Mouse (Mus musculus) common myeloid progenitor, adult 5-6 weeks (primary cell): ENCODE data around the gene Kcna7. TPM values are rescaled to one million over a fixed set of nuclear protein-coding genes. Genes with fewer than 3 reads are reported as not detected.
A peak's percentile ranks its signal among the peaks of the same experiment; 100 is the strongest.
"Not testable (repeated sequence)": the region's sequence is repeated elsewhere in the genome, so short reads cannot be mapped to it uniquely, and the experiment has no call there.

ENCODE experiments used
- ATAC-seq: replicated peaks from 2 replicates; pipeline ENCODE4 v1.8.0; 2016; ENCODE audit warnings: low read depth, mild to moderate bottlenecking, moderate TSS enrichment, inconsistent platforms; ENCODE audit not compliant: poor library complexity, severe bottlenecking
- total RNA-seq: library from RNA; stranded (forward); fragments of 200-1000, 187-1606 nt; gene quantifications from 2 replicates; pipeline ENCODE4 v1.2.3, GENCODE M21; 2017

Gene Kcna7
- total RNA-seq: not detected in 2 replicates

DNA sequence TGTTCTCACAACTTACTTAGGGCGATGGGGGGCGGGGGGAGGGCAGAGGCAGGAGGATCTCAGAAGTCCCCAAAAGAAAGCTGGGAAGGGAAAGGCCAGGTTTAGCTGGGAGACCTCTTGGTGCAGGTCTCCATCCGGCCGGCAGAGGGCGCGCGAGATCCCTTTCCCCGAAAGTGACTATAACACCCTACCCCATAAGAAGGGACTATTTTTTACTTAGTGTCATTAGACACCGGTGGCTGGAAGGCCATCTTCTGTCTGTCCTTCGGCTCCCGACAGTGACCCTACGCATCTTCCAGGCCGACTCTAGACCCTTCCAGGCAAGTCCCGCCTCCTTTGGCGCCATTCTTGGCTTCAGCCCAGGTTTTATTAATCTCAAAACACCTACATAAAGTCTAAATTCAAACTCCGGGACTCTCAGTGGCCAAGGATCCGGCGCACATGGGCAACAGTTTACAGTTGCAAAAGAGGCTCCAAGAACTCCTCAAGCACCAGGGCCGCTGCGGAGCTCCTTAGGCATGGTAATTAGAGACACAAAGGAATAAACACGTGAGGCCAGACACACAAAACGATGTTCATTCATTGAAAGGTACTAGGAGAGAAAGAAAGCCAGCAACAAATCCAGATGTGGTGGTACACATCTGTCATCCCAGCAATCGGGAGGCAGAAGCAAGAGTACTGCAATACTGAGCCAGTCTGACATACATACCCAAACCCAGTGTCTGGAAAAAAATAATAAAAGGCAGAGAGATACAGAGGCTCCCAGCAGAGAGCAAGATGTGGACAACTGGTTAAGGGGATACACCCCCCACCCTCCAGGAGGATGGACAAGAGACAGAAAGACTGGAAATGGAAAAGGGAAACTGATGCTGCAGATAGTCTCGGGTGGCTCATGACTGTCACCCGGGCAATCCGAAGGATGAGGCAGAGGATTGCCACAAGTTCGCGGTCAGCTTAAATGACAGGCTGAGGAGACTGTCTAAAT is at the start of gene Kcna7:
TSS of gene Kcna7 (plus strand) at position 563 of the 985 bp plus-strand sequence.
- peak; percentile 79 for ATAC-seq

DNA sequence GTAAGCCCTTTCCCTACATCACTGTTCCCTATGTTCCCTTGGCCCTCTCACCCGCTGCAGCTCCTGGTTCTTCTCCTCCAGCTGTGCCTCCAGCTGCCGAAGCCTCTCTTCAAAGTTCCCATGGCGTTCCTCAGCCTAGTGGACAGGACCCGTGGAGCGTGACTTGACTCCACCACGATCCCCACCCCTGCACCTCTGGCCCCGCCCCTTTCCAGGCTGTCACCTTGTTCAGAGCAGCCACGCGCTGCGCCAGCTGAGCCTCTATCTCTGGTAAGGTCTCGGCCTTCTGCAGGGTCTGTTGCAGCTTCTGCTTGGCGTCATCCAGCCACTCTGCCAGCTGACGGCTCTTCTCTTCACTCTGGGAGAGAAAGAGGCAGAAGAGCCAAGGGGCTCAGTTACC is 49.4 kb upstream of the Kcna7 start:
- no peak for ATAC-seq

DNA sequence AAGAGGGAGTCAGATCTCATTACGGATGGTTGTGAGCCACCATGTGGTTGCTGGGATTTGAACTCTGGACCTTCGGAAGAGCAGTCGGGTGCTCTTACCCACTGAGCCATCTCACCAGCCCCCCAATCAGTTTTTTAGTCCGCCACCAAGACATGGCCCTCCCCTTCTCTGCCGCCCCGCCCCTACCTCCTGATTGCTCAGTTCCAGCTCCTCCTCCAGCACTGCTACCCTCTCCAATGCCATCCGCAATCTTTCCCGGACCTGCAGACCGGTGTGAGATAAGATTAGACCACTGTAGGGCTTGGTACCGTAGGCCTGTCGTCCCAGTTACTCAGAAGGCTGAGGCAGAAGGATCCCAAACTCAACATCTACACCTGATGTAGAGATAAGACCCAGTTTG is 46.4 kb upstream of the Kcna7 start:
- ATAC-seq: not testable (repeated sequence)

DNA sequence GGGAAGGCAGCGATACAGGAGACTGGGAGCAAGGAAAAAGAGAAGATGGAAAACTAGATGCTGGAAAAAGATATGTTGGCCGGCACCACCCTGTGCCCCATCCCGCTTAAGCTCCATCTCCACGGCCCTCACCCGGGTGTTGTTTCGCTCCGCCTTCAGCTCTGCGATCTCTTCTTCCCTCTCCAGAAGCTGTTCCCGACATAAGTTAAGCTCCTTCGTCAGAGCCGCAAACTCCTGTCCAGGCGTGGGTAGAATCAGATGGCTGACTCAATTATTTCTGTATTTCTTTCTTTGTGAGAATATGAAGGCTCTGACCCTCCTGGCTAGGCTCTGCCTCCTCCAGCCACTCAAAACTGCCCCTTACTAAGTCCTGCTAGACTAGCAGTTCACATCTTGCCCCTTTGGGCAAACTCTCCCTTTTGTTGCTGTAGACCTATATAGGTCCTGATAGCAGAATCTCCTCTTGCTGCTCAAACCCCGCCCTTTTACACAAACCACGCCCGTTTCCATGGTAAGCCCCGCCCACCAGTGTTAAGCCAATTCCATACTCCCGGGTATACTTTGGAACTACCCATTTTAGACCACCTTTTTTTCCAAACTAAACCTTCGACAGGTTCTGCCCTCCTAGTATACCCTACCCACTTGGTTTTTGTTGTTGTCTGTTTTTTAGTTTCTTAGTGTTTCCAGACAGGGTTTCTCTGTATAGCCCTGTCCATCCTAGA is 44.9 kb upstream of the Kcna7 start:
- no peak for ATAC-seq

DNA sequence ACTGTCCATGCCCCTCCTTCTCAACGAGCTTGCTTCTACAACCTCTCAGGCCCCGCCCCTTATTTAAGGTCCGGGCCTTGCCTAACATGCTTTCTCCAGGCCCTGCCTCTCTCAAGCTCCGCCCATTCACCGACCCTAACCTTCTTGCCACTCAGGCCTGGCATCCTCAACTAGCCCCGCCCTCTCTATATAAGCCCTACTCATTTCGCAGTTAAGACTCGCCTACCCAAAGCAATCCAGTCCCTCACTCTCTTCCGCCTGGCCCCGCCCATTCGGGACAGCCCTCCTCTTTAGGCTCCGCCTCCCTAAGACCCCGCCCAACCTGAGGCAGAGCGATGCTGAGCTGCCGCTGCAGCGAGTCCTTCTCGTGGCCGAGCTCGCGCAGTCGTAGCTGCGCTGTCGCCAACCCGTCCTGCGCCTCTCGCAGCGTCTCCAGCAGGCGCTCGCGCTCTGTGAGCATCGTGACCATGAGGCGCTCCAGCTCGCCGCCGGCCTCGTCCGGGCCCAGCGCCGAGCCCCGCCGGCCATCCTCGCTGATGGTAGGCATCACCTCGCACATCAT is 44.1 kb upstream of the Kcna7 start:
- peak; percentile 81 for ATAC-seq

DNA sequence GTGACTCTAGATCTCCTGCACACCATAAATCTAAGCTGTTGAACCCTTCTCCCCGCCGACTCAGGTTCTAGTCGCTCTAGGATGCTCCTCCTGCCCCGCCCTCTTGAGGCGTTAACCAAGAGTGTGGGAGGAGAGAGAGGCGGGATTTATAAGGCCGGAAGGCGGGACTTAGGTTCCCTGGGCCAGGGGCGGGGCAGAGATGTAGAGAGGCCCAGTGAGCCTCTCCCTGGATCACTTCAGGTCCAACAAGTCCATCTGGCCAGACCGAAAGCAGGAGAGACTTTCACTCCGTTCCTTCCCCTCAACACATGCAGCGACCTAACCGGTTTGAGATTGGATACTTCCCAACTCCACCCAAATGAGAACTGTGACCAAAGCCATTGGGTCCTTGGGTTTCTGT is 42.7 kb upstream of the Kcna7 start:
- 0 out of 2 replicates have a peak, but pooled peaks have one; percentile 12 for ATAC-seq

DNA sequence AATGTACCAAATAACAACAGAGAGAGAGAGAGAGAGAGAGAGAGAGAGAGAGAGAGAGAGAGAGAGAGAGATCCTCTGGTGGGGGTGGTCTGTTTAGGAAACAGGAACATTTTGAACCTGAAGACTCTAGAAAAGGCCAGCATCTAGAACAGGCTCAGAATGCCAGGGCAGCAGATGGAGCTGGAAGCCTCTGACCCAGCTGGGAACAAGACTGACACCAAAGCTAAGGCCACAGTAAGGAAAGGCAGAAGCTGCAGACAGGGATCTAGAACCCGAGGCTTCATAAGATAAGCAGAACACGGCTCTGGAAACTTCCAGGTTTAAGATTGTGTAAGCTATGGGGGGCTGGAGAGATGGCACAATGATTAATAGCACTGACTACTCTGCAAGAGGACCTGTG is 41.5 kb upstream of the Kcna7 start:
- ATAC-seq: no peak

DNA sequence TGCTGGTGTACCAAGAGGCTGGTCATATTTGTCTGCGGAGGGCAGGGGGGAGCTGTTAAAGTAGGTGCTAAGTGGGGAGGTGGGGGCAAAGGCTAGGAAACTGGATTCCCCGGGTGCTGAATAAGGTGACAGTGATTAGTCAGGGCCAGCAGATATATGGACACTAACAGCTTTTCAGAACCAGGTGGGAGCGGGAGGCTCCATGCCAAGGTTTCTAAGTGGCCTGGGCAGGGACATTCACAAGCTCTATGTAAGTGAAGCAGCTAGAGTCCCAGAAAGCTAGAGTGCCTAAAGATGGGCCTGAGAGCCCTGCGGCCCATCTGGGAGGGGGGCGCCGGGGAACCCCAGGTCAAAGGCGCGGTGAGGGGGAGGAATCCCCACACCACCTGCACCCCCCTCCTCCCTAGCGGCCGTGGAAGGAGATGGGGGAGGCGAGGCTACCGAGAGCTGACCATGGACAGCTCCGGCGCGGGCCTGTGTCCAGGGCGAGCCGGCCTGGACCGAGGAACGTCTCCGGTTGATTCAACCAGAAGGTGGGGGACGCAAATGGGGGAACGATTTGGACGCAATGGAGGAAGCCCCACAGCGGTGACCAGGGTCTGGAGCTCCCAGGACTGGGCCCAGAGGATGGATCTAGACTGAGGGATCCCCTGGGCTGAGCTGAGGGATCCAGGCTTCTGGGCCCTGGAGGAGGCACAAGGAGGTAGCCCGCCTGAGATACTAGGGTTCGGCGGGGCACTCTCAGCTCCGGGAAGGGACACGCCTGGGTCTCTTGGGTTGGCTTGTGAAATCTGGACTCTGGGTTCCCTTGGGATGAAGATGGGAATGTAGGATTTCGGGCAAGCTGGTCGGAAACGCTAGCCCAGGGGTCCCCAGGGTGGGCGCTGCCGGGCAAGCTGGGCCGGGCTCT is 39.5 kb upstream of the Kcna7 start:
- ATAC-seq: no peak

DNA sequence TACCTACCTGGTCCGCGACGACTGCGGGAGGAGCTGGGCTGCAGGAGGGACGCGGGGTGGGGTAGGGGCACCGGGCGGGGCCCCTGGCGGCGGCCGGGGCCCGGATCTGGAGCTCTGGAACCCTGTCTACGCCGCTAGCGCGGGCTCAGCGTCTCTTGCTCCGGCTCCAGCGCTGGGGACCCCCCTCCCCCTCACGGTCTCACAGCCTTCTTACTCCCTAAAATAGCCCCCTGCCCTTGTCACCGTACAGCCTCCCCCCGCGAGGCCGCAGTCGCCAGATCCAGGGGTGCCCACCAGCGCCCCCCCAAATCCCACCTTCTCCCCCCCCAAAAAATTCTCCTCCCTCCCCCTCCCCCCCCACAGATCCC is 38.8 kb upstream of the Kcna7 start, which contains the start of gene Ppfia3:
TSS of gene Ppfia3 (minus strand) at position 368 of the 368 bp plus-strand sequence.
- no peak for ATAC-seq

DNA sequence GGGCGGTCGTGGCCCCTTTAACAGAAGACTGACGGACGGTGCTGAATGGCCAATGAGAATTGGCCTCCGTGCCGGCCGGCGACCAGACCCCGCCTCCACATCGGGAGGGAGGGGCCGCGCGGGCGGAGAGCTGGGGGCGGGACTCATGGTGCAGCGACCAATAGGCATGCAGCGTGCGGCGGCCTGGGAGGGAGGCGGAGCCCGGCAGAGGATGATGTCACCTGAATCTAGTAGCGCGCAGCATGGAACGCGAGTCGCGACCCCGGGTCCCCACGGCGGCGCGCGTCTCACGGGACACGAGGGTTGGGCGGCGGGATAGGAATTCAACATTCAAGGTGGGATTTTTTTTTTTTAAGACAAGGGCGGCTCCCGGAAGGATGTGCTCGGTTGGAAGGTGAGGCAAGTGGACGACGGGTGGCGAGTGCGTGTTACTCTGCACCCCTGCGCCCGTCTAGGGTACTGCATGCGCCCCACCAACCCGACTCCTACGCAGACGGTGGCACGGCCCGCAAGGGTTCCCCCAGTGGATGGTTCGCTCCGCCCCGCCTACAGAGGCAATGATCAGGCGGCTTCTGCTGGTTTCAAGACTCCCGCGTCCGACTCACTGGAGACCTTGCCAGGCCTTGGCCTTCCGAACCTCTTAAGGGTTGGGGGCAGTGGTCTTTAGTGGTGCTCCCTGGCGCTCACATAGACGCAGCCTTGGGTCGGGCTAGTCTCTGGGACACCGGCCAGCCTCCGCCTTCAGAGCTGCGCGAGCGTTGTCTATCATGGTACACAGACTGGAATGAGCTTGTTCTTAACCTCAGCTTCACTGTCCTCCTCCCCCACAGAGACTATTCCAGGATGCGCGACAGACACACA is 38.2 kb upstream of the Kcna7 start:
- peak; percentile 78 for ATAC-seq

DNA sequence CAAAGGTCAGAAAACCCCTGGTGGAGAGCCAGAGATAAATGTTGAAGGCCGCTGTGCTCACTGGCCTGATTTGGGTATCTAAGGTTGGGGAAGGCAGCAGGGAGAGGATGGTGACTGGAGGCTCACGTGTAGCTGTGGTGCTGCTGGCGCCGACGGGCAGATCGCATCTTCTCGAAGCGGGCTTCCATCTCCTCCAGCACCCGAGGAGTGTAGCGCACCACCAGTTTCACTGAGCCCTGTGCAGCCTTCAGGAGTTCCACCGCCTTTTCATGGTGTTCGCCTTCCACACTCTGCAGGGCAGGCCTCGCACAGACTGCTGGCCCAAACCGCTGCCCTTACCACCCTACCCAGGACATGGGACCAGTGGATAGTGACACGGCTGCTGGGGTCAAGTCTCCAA is 37.3 kb upstream of the Kcna7 start:
- no peak for ATAC-seq

DNA sequence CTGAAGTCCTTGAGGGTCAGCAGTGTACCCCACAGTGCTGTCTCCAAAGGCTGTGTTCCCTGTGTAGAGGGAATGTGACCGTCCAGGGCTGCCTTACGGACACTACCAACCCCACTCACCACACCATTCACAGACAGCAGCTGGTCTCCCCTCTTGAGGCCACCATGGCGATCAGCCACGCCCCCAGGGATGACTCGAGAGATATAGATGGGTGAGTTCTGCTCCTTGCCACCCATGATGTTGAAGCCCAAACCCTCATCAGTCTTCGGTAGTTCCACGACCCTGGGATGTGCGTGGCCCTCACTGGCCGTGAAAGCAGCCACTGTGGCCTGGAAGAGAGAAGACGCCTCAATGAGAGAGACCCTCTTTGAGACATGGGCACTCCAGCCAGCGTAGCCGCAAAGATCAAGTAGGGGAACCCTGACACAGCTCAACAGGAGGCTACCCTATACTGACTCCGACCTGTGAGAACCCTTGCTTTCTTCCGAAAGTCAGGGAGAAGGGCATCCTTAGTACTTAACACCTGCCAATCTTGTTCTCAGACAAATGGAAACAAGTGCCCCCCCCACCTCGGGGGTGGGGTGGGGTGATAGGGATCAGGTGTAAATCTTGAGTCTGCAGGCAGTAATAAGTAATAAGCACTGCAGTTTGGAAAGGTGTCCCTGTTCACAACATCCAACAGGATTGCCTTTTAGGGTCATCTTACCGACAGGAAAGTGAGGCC is 36.3 kb upstream of the Kcna7 start:
- ATAC-seq: no peak

DNA sequence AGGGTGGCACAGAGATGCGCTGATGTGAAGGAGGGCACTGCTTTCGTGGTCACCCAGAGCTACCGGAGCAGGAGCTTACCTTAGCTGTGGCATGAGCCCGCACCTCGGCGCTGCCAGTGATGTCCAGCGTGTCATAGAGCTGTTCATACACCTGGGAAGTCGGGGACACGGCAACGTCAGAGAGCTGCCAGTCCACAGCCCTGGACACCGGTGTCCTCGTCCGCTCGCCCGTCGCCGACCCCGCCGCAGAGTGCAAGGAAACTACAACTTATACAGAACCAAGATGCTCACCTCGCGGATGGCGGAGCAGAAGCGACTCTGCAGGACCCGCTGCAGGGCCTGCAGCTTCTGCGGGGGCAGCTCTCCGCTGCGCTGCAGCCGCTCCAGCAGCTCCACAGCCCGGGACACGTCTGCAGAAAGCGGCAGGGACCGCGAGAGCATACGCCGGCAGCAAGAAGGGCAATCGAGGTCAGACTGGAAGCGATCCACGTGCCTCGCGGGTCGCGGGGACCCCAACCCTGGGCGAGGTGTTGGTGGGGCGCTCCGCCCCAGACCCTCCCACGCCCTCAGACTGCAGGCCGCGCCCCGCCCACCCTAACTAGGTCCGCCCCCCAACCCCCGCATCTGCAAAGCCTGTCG is 35.5 kb upstream of the Kcna7 start:
- ATAC-seq: no peak

DNA sequence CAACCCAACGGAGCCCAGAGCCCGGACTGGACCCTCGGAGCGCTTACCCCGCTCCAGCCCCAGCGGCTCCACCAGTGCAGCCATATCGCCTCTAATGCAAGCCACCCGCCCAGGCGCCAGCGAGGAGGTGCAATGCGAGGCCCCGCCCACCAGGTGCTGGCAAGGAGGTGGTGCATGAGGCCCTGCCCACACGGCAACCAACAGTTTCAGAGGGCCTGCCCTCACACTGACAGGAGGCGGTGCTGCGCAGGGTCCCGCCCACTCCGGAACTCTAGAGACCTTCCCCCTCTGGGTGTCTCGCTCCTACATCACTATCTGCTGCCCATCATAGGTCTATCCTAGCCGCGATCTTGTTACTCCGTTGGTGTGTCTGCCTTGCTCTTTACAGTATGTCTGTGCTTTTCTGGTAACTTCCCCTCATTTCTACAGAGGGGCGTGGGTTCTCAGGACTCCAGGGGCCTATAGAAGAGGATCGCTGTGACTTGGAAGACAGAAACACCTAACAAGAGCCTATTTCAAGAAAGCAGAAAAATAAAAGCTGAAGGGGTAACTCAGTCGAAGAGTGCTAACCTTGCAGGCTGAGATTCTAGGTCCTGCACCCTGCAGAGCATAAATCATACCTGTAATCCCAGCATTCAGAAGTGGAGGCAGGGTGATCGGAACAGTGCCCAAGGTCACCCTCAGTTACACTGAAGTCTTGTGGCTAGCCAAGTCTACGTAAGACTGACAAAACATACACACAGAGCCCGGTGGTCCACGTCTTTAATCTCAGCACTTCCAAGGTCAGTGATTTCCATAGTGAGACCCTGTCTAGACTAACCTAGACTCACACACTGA is 34.8 kb upstream of the Kcna7 start, which contains the start of gene Lin7b:
TSS of gene Lin7b (minus strand) at position 109 of the 837 bp plus-strand sequence.
- ATAC-seq: peak; percentile 68

DNA sequence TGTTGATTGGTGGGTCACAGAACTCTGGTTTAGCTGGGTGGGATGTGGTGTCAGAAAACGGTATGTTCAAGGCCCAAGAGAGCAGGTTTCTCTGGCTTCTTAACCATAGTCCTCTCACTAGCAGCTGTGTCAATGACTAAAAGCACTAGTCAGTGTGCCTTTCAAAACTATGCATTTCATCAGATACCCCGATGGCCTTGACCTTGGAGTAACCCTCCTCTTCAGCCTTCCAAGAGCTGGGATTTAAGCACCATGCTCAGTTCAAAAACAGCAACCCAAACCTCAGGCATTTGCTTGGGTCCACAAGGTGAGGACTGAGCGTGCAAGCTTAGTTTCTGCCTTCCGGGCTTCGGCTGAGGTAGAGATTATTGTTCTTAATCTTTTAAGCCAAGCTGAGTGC is 33.1 kb upstream of the Kcna7 start:
- ATAC-seq: no peak

DNA sequence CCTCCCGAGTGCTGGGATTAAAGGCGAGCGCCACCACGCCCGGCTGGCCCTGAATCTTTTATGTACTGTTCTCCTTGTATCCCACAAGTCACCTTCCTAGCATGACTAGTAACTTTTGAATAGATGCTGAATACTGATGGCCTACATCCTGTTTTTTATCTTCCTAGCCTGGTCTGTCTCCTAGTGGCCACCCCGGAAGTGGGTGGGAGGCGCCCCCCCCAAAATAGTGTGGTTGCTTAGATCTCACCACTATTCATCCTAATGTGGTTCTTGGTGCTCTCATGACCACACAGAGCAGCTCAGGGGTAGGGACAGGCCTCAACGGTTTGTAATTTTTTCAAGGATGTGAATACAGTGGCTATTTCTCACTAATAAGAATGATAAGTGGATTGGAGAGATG is 30.8 kb upstream of the Kcna7 start:
- ATAC-seq: no peak

DNA sequence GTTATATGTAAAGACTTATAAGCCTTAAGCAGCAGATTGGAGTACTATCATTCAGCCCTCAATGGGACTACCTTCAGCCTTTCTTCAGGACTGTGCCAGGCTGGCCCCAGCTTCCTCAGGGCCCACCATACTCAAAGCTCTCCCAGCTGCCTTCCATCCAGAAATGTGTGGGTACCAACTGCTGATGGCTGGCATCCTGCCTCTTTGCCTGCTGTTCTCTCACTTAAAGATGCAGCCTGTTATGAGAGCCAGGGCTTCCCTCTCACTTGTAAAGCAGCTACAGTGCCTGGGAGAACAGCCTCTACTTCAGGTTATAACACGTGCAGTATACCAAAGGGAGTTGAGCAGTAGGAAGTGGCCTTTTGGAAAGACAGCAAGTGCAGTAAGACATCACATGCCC is 29.4 kb upstream of the Kcna7 start:
- ATAC-seq: no peak
